Mouse (Mus musculus) layer of hippocampus, adult 6 months (tissue): ENCODE measurements around the gene Chac2. TPM values are rescaled to one million over a fixed set of nuclear protein-coding genes. Genes with fewer than 3 reads are reported as not detected.

Source experiments
- long read RNA-seq, 2 experiments: library from polyadenylated mRNA; unstranded; transcript quantifications; one replicate each; pipeline ENCODE4 v2.0.0; 2019 to 2020
- polyA plus RNA-seq: library from polyadenylated mRNA; unstranded; fragments of <200 nt; fragmentation: Nextera tagmentation; gene quantifications from 2 replicates; pipeline ENCODE4 v1.2.3, GENCODE M21; 2021

Gene Chac2
- polyA plus RNA-seq = 22.0 and 24.7 TPM in 2 replicates
- long read RNA-seq, experiment 1, transcript Chac2-202 (3 exons, 1,315 nt) = major isoform, 25 of 28 reads
- long read RNA-seq, experiment 1, partial matches to known transcripts = 0 of 28 reads
- long read RNA-seq, experiment 1, other reads (novel, unspliced or antisense) = 0 of 28 reads
- long read RNA-seq, experiment 2, transcript Chac2-201 (2 exons, 1,018 nt) = minor isoform, 7 of 54 reads
- long read RNA-seq, experiment 2, transcript Chac2-202 (3 exons, 1,315 nt) = major isoform, 47 of 54 reads
- long read RNA-seq, experiment 2, partial matches to known transcripts = 0 of 54 reads
- long read RNA-seq, experiment 2, other reads (novel, unspliced or antisense) = 0 of 54 reads

DNA sequence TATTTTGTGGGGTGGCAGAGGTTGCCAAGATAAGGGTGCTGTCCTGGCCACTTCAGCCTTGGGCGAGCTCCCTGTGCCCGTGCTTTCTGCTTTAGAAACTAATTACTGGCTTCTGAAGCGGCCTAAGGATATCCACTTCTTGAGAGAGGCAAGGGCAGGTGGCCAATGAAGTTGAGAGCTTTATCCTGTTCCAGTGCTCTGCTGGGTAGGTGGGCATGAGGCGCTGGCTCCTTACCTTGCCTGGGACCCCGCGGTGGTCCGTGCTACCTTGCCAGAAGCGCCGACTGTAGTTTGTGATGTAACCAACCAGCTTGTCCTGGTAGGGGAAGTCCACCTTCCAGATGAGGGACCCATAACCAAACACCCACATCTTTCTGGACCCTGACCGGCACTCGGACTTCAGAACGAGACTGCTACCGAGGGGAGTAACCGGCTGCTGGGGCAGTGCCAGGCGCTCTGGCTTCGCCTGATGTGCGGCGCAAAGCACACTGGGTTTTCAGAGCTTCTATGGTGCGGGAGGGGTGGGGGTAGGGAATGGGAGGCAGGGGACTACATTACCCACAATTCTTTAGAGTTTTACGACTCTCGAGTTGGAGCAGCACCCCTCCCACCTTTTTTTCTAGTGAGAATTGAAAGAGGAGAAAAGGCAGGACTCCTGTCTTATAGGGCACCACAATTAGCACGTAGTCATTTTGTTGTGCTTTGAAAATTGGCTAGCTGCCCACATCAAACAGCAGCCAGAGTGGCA lies at the start of gene Chac2:
Gene Chac2, minus strand, starts transcription at position 474 of the 748 bp plus-strand sequence.

DNA sequence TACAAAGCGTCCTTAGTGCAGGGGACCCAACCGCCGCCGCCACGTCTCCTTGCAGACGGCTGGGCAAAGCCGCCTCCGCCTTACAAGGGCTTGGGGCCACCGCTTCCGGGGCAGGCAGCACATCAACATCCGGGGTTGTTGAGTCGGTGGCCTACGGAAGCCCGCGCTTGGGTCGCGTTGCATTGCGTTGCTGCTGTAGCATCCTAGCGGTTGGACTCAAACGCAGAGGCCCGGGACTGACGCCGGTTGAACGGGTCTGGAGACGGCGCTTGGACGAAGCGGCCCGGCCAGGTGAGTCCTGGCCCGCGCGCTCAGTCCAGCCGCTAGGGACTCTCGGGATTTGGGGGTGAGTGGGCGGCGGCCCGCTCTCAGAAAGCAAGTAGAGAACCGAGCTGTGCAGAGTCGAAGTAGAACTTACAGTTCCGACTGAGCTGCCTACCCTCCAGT lies 31.8 kb downstream of the Chac2 start, which contains the start of gene Erlec1:
Gene Erlec1, minus strand, starts transcription at position 57 of the 447 bp plus-strand sequence.

Other genes with a start within 250 kb of the Chac2 start
- 2.0 and 2.6 TPM in 2 replicates for gene Psme4, start 214.6 kb downstream of the Chac2 start, polyA plus RNA-seq
- 7.7 and 8.4 TPM in 2 replicates for gene Gpr75, start 101.0 kb downstream of the Chac2 start, polyA plus RNA-seq
- 24.2 and 24.6 TPM in 2 replicates for gene Asb3, start 100.9 kb downstream of the Chac2 start, polyA plus RNA-seq
- gene Erlec1, start 32.0 kb downstream of the Chac2 start, polyA plus RNA-seq = 9.4 and 14.9 TPM in 2 replicates
- not detected in 2 replicates for gene Gm17332, start 196.1 kb upstream of the Chac2 start, polyA plus RNA-seq